Mouse (Mus musculus) limb, embryonic 11.5 days (tissue): ENCODE measurements around the gene Dynll1. TPM values are rescaled to one million over a fixed set of nuclear protein-coding genes. Genes with fewer than 3 reads are reported as not detected.

Source experiments
- ATAC-seq: fragments of 200-750 bp; cut with Nextera tagmentation; 2 replicates; pipeline ENCODE4 v1.8.0; 2017; ENCODE audit warnings: low read depth; ENCODE audit not compliant: insufficient number of reproducible peaks, low FRiP score, low TSS enrichment
- DNase-seq: peaks from one replicate; pipeline ENCODE4 v3.0.0-alpha.2; 2015; ENCODE audit warnings: low spot score
- H3K27ac ChIP-seq: fragments of 300-500 bp; sonication (generic); replicated peaks from 2 replicates; pipeline ENCODE4 v1.5.1; 2014; ENCODE audit warnings: low read depth, mild to moderate bottlenecking, low read length
- H3K27me3 ChIP-seq: fragments of 300-500 bp; sonication (generic); 2 replicates; pipeline ENCODE4 v1.6.1; 2014; ENCODE audit warnings: mild to moderate bottlenecking, low read length, mixed read lengths; ENCODE audit not compliant: control insufficient read depth, insufficient read depth
- H3K36me3 ChIP-seq: fragments of 300-500 bp; sonication (generic); 2 replicates; pipeline ENCODE4 v1.6.1; 2014; ENCODE audit warnings: mild to moderate bottlenecking, low read length, moderate library complexity, mixed read lengths; ENCODE audit not compliant: control insufficient read depth, insufficient read depth
- H3K4me1 ChIP-seq: fragments of 300-500 bp; sonication (generic); 2 replicates; pipeline ENCODE4 v1.6.1; 2014; ENCODE audit warnings: low read length, mixed read lengths; ENCODE audit not compliant: control insufficient read depth, insufficient read depth
- H3K4me2 ChIP-seq: fragments of 300-500 bp; sonication (generic); 2 replicates; pipeline ENCODE4 v1.6.1; 2014; ENCODE audit warnings: low read depth, mild to moderate bottlenecking, moderate library complexity; ENCODE audit not compliant: severe bottlenecking
- H3K4me3 ChIP-seq: fragments of 300-500 bp; sonication (generic); 2 replicates; pipeline ENCODE4 v1.5.1; 2014; ENCODE audit warnings: low read depth, low read length
- H3K9ac ChIP-seq: fragments of 300-500 bp; sonication (generic); 2 replicates; pipeline ENCODE4 v1.6.1; 2014; ENCODE audit warnings: mild to moderate bottlenecking, low read length
- H3K9me3 ChIP-seq: fragments of 300-500 bp; sonication (generic); 2 replicates; pipeline ENCODE4 v1.6.1; 2016; ENCODE audit warnings: low read length; ENCODE audit not compliant: control insufficient read depth
- WGBS: fragments of 180-500 bp; shearing (Covaris S2); extraction: QIAGEN DNeasy Blood & Tissue Kit; methylation state at CpG from one replicate; pipeline ENCODE4 v1.1.7; 2014; 5-methylcytosine and 5-hydroxymethylcytosine counted together
- polyA plus RNA-seq: library from polyadenylated mRNA; unstranded; fragments of >200 nt; fragmentation: Nextera tagmentation; extraction: Ambion mirVana; gene quantifications from 2 replicates; pipeline ENCODE4 v1.2.1, GENCODE M21; 2014

Dynll1 gene
- polyA plus RNA-seq = 1,968 and 2,035 TPM in 2 replicates

DNA sequence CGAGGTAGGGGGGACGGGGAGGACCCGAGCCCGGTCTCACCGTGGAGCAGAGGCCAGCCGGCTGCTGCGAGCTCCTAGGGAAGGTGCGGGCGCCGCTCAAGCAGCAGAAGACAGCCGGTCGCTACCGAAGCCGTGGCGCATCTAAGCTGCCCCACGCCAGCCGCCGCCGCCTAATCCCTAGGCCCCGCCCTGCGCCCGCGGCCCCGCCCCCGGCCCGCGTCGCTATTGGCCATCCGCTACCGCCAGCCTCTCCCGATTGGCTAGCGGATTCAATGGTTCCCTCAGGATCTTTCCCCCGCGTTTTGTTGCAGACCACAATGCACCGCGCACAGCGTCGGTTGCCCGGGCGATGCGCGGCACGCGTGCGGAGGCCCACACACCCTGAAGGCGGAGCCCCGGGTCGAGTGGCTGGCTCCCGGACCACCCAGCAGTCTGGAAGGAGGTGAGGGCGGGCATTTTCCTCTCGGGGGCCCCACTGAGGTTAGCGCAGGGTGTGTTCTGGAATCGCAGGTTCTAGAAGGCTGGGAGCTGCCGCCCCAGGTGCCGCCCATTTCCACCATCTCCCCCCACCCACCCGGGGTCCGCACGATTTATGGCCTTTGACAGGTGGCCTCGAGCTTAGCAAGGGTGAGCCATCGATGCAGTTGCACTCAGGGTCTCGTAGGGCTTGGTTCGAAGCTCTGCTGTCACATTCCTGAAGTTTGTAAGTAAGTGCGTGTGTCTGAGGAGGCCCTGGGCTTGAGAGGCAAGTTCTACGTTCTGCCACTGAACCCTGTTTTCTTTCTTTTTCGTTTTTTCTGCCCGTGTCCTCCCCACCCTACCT lies at the start of gene Dynll1:
TSS of gene Dynll1 (minus strand) at position 208 of the 823 bp plus-strand sequence.
- DNase-seq (peak; percentile 100), ATAC-seq (peak; percentile 98)
- Histone ChIP-seq H3K27me3 (no peaks in the 10 kb centered on the region), H3K4me3 (peak within 1 kb of the TSS; percentile 95), H3K9me3 (no peaks in the 10 kb centered on the region), H3K4me2 (peak within 1 kb of the TSS; percentile 62), H3K9ac (peak within 1 kb of the TSS; percentile 89), H3K36me3 (peaks cover 11% of the 10 kb centered on the region; the same call in 1 of the 2 replicates), H3K4me1 (0 out of 2 replicates have a peak, but pooled peaks cover 7% of the 10 kb centered on the region), H3K27ac (peak within 1 kb of the TSS; percentile 74)
- under 1% methylated on average over 60 of the region's 66 CpGs for WGBS

GRCm38 (mm10) chr5:115349225-115349555 lies 48.4 kb upstream of the Dynll1 start:
- WGBS = under 1% methylated on average over 18 of the region's 18 CpGs
- ATAC-seq = no peak

DNA sequence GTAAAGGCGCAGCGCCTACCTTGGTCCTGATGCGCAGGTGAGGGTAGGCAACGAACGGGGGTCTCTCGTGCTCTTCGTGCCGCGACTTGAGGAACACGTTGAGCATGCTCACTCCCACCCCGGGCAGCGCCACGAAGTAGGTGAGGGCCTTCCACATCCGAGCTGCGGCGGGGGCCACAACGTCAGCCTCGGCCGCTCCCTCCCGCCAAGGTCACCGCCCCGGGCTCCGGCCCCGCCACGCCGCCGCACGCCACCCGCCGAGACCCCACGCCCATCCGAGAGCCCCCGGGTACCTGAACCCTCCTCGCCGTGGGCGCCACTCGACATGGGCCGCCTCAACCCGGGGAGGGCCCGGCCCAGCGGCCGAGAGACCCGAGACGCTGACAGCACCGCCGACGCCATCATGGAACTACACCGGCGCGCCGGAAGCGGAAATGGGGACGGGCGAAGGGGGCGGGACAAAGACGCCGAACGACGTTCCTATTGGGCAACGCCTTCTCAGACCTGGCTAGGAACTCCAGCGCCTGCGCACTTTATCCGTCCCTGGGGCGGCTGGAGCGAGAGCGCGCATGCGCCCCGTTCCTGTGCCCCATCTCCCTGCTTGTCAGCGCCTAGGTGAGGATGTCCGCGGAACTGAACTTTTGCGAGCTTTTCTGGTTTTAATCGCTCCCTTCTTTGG lies 47.9 kb upstream of the Dynll1 start, which contains the start of gene Cox6a1:
TSS of gene Cox6a1 (minus strand) at position 436 of the 679 bp plus-strand sequence.
- Histone ChIP-seq H3K36me3 (peaks cover 11% of the 10 kb centered on the region; the same call in 1 of the 2 replicates), H3K4me1 (peaks cover 8% of the 10 kb centered on the region), H3K27me3 (no peaks in the 10 kb centered on the region), H3K9ac (peak within 1 kb of the TSS; percentile 77), H3K4me3 (peak within 1 kb of the TSS; percentile 93), H3K9me3 (no peaks in the 10 kb centered on the region), H3K27ac (no peak within 1 kb of the TSS), H3K4me2 (peak within 1 kb of the TSS; percentile 95)
- peak; percentile 100 for DNase-seq
- WGBS = under 1% methylated on average over 70 of the region's 74 CpGs
- peak; percentile 91 for ATAC-seq

More at GRCm38 (mm10) chr5:115349225-115349555, 48.4 kb upstream of the Dynll1 start:
- DNase-seq = no peak
- Histone ChIP-seq H3K9ac (peak overlapping the region; percentile 57), H3K27ac (no peak overlapping the region), H3K4me1 (peaks cover 8% of the 10 kb centered on the region), H3K27me3 (no peaks in the 10 kb centered on the region), H3K4me3 (peak overlapping the region; percentile 93), H3K36me3 (peaks cover 10% of the 10 kb centered on the region; the same call in 1 of the 2 replicates), H3K4me2 (peak overlapping the region; percentile 95), H3K9me3 (no peaks in the 10 kb centered on the region)

DNA sequence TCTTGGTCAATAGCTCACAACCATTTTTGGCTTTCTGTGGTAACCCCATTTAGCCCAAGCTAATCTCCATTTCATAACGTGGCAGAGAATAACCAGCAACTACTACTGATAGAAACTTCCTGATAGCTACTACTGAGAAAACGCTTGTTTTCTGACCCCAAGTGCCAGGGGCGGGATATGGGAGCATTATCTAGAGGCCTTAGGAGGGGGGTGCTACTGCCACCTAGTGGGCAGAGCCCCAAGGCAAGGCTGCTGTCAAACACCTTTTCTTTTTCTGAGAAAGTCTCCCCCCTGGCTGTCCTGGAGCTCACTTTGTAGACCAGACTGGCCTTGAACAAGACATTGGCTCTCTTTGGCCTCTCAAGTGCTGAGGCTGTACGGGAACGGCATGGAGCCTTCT lies 46.8 kb upstream of the Dynll1 start:
- H3K27me3 ChIP-seq = no peaks in the 10 kb centered on the region
- peaks cover 8% of the 10 kb centered on the region for H3K4me1 ChIP-seq
- ATAC-seq (no peak), DNase-seq (peak; percentile 88)
- no peak overlapping the region for H3K9ac ChIP-seq
- peak overlapping the region; percentile 95 for H3K4me2 ChIP-seq
- no peaks in the 10 kb centered on the region for H3K9me3 ChIP-seq
- H3K4me3 ChIP-seq = peak overlapping the region; percentile 93
- H3K27ac ChIP-seq = no peak overlapping the region
- H3K36me3 ChIP-seq = peaks cover 11% of the 10 kb centered on the region; the same call in 1 of the 2 replicates
- WGBS = 2% methylated on average over 5 of the region's 5 CpGs

- DNase-seq (no peak), ATAC-seq (peak; percentile 49; the same call in 1 of the 2 replicates)
- Histone ChIP-seq H3K9me3 (no peaks in the 10 kb centered on the region), H3K27me3 (no peaks in the 10 kb centered on the region), H3K36me3 (peaks cover 11% of the 10 kb centered on the region; the same call in 1 of the 2 replicates), H3K4me3 (peak overlapping the region; percentile 83), H3K4me2 (peak overlapping the region; percentile 72), H3K27ac (no peak overlapping the region), H3K4me1 (peaks cover 7% of the 10 kb centered on the region; the same call in 1 of the 2 replicates), H3K9ac (peak overlapping the region; percentile 85)
- 11% methylated on average over 36 of the region's 36 CpGs for WGBS
Observed at GRCm38 (mm10) chr5:115341314-115342165, 40.7 kb upstream of the Dynll1 start.

DNA sequence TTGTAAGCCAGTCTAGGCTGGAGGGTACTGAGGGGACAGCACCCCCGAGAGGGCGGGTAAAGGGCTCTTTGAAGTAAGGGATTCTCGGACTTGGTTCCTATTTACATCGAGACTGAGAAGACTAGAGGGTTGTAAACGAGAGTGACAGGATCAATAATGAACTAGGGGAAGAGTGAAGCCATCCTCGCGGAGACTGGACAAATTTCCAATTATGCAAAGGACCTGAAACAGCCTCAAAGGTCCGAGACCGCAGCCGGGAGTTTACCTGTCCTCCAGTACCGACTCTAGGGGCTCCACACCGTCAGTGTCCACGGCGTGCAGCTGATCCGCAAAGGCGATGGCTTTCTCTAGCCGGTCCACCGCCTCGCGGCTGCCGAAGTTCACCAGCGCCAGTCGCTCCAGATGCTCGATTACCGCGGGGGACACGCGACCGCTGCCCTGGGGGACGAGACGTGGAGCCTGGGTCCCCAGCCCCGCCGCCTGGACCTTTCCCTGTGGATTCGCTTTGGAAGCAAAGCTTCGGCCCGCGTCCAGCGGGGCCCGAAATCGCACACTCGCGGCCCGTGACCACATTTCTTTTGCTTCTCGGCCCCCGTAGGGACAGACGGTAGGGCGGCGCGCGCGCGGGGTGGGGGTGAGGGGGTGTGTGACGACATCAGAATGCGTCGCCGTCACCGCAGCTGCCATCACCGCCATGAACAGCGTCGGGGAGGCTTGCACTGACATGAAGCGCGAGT lies 39.9 kb upstream of the Dynll1 start, which contains the start of the genes Gatc and Triap1:
TSS of gene Gatc (minus strand) at position 602 of the 737 bp plus-strand sequence.
TSS of gene Triap1 (plus strand) at position 649 of the 737 bp plus-strand sequence.
- no peaks in the 10 kb centered on the region for H3K9me3 ChIP-seq
- H3K27me3 ChIP-seq = no peaks in the 10 kb centered on the region
- peak; percentile 95 for DNase-seq
- WGBS = under 1% methylated on average over 62 of the region's 62 CpGs
- ATAC-seq = peak; percentile 84
- peak within 1 kb of the TSS; percentile 85 for H3K9ac ChIP-seq
- H3K36me3 ChIP-seq = peaks cover 11% of the 10 kb centered on the region; the same call in 1 of the 2 replicates
- 0 out of 2 replicates have a peak within 1 kb of the TSS, but pooled peaks have one; percentile 55 for H3K27ac ChIP-seq
- H3K4me3 ChIP-seq = peak within 1 kb of the TSS; percentile 83
- peaks cover 7% of the 10 kb centered on the region; the same call in 1 of the 2 replicates for H3K4me1 ChIP-seq
- H3K4me2 ChIP-seq = peak within 1 kb of the TSS; percentile 72

- DNase-seq = no peak
- peaks cover 7% of the 10 kb centered on the region; the same call in 1 of the 2 replicates for H3K4me1 ChIP-seq
- 28% methylated on average over 7 of the region's 7 CpGs for WGBS
Observed at GRCm38 (mm10) chr5:115340007-115340406, 39.2 kb upstream of the Dynll1 start.

More at GRCm38 (mm10) chr5:115340007-115340406, 39.2 kb upstream of the Dynll1 start:
- H3K27me3 ChIP-seq = no peaks in the 10 kb centered on the region
- H3K4me3 ChIP-seq = peak overlapping the region; percentile 83
- peaks cover 13% of the 10 kb centered on the region; the same call in 1 of the 2 replicates for H3K36me3 ChIP-seq
- H3K9me3 ChIP-seq = no peaks in the 10 kb centered on the region
- H3K4me2 ChIP-seq = peak overlapping the region; percentile 72
- H3K9ac ChIP-seq = no peak overlapping the region
- ATAC-seq = no peak
- no peak overlapping the region for H3K27ac ChIP-seq
